Mouse (Mus musculus) spleen, adult 18-20 months (tissue): ENCODE results near the gene Tmem209.
A peak's percentile ranks its signal among the peaks of the same experiment; 100 is the strongest.

Source experiments
- DNase-seq, 2 experiments: peaks; one replicate each; pipeline ENCODE4 v3.0.0; 2022; ENCODE audit warnings: mixed read lengths in 2 of 2

Tmem209 gene

DNA sequence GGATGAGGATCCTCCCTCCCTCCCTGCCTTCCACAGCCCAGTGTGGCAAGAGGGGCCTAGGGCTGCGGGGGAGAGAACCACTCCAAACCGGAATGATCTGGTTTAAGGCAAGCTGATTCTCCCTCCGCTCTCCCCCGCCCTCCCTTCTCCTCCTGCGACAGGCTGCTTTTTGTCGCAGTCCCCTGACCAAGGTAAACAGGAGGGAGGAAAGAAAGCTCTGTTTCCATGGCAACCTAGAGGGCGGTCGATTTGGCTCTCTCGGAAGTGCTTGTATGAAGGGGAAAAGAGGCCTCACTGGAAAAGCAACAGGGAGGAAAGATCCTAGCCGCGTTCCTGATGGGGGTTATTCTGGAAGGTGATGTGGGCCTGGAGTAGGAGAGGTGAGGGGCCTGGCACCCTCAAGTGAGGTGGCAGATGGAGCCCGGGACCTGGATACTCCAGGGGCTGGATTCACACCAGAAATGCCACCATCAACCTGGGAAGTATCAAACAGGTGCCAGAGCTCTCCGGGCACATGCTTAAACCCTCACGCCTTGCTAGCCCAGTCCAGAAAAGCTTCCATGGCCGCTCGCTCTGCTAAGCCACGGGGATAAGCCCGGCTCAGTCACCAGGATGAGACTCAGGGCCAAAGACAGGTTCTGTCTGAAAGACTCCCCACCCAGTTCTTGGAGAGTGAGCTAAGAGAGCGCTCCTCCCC is 48.7 kb downstream of the Tmem209 start:
- DNase-seq: no peak

DNA sequence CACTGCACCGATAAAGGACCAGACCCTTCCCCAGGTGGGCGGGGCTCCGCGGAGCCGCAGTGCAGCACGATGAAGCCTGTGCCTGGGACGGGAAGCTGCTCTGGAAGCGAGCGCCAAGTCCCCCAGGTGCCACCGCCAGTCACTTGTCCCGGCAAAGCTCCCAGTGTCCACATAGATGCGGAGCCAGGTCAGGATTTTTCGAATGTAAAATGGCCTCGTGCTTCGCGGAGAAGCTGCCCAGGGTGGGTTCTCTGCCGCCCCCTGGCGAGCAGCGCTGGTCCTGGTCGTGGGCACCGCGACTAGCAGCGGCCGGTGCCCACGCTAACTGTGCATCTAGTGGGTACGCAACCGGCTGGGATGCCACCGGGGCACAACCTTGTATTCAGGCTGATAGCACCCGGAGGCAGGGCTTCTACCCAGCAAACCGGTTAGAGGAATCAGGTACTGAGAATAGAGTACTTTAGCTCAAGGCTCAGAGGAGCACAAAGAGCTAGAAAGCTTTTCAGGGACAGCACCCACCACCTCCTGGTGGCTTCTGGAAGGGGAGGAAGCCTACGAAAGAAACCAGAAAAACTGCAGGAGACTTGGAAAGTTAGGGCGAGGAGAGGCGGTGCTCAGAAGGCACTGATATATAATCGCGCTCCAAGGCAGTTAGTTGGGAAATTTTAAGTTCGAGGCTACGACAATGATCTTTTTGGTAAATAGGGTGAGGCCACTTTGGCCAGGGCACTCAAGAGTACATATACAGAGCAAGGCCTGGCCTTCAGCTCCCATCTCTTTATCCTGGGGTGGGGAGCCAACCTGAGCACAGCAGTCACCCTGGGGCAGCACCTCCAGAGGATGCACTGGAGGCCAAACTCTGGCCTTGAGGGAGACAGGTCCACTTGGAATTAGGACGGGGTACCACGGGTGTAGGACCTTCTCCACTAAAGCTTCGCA is 49.5 kb downstream of the Tmem209 start:
- peak; percentile 55 to 81 for DNase-seq

DNA sequence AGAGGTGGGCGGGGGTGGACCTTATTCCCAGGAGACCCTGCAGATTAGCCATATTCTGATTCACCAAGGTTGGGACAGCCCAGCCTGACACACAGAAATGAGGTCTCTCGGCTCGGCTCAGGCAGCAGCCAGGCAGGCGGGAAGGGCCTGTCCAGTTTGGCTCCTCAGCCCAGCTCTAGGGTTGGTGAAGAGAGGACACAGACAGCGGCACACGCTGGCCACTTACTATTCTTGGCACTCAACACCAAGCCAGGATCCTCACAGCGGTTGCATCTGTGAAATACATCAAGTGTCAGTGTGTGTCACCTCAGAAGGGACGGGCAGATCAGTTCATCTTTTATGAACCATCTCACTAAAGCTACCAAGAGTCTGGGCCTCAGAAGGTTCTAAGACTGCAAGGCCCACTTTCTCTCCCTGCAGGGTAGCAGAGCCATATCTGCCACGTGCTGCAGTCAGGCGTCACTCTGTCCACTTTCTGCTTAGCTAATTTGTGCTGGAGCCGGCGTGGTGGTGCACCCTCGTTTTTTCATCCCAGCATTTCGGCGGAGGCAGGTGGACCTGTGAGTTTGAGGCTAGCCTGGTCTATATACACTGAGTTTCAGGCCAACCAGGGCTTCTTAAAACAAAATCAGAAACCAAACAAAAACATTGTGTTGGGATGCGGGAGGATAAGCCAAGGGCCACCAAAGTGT is 50.4 kb downstream of the Tmem209 start:
- no peak for DNase-seq

DNA sequence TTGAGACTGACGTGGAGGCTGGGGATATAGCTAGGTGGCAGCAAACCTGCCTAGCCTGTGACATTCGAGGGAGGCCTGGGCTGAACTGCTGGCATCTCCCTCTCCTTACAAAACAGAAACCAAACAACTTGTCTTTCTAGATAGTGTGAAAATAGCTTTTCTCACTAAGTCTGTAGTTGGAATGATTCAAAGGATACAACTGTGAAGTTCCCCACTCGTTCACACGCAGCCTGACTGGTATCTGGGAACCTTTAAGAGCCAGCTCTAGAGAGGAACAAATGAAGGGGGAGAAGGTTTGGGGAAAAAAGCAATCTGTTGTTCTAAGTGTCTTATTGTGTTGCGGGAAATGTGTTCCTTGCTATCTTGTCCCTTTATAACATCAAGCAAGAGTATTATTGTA is 51.0 kb downstream of the Tmem209 start:
- no peak for DNase-seq

DNA sequence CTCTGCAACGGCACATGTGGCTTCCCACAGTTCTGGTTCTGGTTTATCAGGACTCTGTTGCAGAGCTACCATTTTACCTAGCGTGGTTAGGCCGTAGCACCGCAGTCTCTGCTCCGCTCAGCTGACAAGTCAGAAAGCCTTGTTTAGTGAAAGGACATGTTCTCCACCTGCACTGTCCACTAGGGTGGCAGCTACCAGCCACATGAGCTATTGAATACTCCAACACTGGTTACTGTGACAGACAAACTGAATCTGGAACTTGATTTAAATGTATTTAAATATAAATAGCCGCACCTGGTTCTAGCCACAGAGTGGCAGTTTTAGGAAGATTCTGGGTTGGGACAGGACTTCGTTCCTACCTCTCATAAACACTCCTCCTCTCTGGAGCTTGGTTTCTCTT is 52.6 kb downstream of the Tmem209 start:
- no peak for DNase-seq

DNA sequence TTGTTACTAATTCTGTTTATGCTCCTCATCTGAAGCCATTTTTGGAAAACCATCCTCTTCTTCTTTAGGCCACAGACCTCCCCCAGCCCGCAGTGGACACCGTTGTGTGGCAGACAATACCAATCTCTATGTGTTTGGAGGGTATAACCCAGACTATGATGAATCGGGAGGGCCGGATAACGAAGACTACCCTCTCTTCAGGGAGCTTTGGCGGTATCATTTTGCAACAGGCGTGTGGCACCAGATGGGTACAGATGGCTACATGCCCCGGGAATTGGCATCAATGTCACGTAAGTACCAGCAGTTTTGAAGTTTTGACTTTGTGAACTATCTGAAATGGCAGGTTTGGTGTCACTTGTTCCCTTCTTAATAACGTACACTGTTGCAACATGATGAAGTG is 70.0 kb downstream of the Tmem209 start:
- no peak for DNase-seq

DNA sequence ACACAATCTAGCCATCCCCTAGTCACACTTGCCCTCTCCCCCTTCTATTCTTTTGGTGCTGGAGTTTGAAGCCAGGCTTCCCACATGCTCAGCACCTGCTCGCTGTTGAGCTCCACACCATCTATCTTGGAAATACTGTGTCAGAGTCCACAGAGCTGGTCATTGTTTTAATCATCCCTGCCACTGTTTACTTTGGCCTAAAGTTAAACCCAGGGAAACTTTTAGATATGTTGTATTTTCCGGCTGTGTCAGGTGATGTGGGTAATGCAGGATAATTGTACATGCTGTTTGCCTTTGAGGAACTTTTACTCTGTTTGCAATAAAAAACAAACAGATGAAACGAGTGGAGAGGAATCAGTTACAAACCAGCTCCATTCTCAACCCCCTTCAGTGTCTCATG is 72.5 kb downstream of the Tmem209 start:
- no peak for DNase-seq

DNA sequence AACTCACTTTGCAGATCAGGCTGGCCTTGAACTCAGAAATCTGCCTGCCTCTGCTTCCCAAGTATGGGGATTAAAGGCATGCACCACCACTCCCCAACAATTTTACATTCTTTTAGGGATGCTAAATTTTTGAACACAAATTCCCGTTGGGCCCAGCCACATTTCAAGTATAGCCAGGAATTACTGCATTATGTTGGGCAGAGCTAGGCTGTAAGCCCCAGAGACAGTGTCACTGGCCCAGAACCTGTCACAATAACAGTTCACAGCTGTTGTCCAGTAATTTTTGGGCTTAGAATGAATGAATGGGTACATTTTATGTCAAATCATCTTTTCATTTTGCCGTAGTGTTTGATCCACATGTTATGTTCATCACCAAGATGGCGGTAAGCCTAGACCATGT is 73.1 kb downstream of the Tmem209 start:
- no peak for DNase-seq

DNA sequence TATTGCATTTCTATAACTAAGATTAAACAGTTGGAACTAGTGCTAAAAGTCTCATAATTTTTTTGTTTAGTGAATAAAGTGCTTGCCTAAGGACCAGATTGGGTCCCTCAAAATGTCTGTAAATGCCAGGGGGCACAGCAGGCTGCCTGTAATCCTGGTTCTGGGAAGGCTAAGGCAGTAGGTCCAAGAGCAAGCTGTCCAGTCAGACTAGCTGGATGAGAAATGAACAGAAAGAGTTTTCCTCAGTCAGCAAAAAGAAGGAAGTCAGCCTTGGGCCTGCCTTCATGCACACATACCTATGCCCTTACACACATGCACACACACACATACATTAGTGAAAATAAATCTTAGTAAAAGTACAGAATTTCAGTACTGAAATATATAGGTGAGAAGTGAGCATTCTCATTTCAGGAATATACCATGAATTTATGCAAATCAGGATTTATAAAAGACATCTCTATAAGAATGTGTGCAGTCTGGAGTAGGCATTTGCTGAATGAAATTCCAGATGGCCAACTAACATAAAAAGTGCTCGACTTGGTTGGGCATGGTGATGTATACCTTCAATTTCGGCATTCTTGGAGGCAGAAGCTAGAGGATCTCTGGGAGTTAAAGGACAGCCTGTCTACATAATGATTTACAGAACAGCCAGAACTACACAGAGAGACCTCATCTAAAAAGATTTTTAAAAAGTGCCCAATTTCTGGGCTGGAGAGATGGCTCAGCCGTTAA is 77.0 kb downstream of the Tmem209 start:
- DNase-seq: no peak
